Mouse (Mus musculus) liver, embryonic 14.5 days (tissue): ENCODE measurements around the gene Oxct1. TPM values are rescaled to one million over a fixed set of nuclear protein-coding genes. Genes with fewer than 3 reads are reported as not detected.

Source experiments
- ATAC-seq: fragments of 200-750 bp; cut with Nextera tagmentation; 2 replicates; pipeline ENCODE4 v1.8.0; 2017; ENCODE audit warnings: moderate number of reproducible peaks, mild to moderate bottlenecking, moderate library complexity; ENCODE audit not compliant: insufficient read depth
- DNase-seq, 3 experiments: peaks; one replicate each; pipeline ENCODE4 v3.0.0-alpha.2; 2012 to 2013; ENCODE audit warnings: low read depth in 3 of 3, low spot score in 3 of 3
- H3K27ac ChIP-seq: fragments of 300-500 bp; sonication (generic); 2 replicates; pipeline ENCODE4 v1.5.1; 2014; ENCODE audit warnings: moderate library complexity, mild to moderate bottlenecking, control low read depth, inconsistent platforms
- H3K27me3 ChIP-seq: fragments of 300-500 bp; sonication (generic); 2 replicates; pipeline ENCODE4 v1.6.1; 2014; ENCODE audit warnings: mild to moderate bottlenecking, low read length, moderate library complexity; ENCODE audit not compliant: control insufficient read depth, insufficient read depth
- H3K36me3 ChIP-seq: fragments of 300-500 bp; sonication (generic); replicated peaks from 2 replicates; pipeline ENCODE4 v1.6.1; 2014; ENCODE audit warnings: low read depth; ENCODE audit not compliant: control insufficient read depth, insufficient read depth
- H3K4me1 ChIP-seq, 2 experiments: fragments of 200-500 bp in 1 of 2; fragments of 300-500 bp in 1 of 2; sonication (generic) in 1 of 2; replicated peaks; 2 replicates each; pipeline ENCODE4 v1.6.1; 2012 to 2014; ENCODE audit warnings: antibody characterized with exemption in 1 of 2, inconsistent platforms in 1 of 2, low read length in 1 of 2; ENCODE audit not compliant: control insufficient read depth in 2 of 2, insufficient read depth in 2 of 2
- H3K4me2 ChIP-seq: fragments of 300-500 bp; sonication (generic); 2 replicates; pipeline ENCODE4 v1.6.1; 2014; ENCODE audit warnings: low read depth, mild to moderate bottlenecking, control low read depth, moderate library complexity
- H3K4me3 ChIP-seq, 2 experiments: fragments of 200-500 bp in 1 of 2; fragments of 300-500 bp in 1 of 2; sonication (generic) in 1 of 2; 2 replicates each; pipeline ENCODE4 v1.5.1; 2012 to 2014; ENCODE audit warnings: low read depth in 2 of 2, low read length in 2 of 2, mild to moderate bottlenecking in 2 of 2, control low read depth in 1 of 2, inconsistent platforms in 1 of 2, moderate library complexity in 1 of 2; ENCODE audit not compliant: insufficient read depth in 1 of 2
- H3K9ac ChIP-seq: fragments of 300-500 bp; sonication (generic); replicated peaks from 2 replicates; pipeline ENCODE4 v1.6.1; 2014; ENCODE audit warnings: mild to moderate bottlenecking, control low read depth, moderate library complexity
- H3K9me3 ChIP-seq: fragments of 300-500 bp; sonication (generic); 2 replicates; pipeline ENCODE4 v1.6.1; 2016; ENCODE audit warnings: low read length, mixed read lengths; ENCODE audit not compliant: control insufficient read depth
- CTCF ChIP-seq: IDR thresholded peaks from 2 replicates; pipeline ENCODE4 v1.5.1; 2016; ENCODE audit warnings: antibody characterized with exemption, low read depth, control low read depth
- EP300 ChIP-seq: IDR thresholded peaks from 2 replicates; pipeline ENCODE4 v1.6.1; 2016; ENCODE audit warnings: antibody characterized with exemption, low read depth
- WGBS: fragments of 180-500 bp; shearing (Covaris S2); extraction: QIAGEN DNeasy Blood & Tissue Kit; methylation state at CpG from one replicate; pipeline ENCODE4 v1.1.7; 2014; ENCODE audit not compliant: insufficient replicate concordance; 5-methylcytosine and 5-hydroxymethylcytosine counted together
- polyA plus RNA-seq, 2 experiments: library from polyadenylated mRNA; depleted of rRNA in 1 of 2; stranded (reverse) in 1 of 2; unstranded in 1 of 2; fragments of >200 nt; fragmentation: Nextera tagmentation in 1 of 2; extraction: Ambion mirVana in 1 of 2; gene quantifications; 2 replicates each; pipeline versions ENCODE4 v1.2.1 to v1.2.3; 2012 to 2014

Oxct1 gene
- polyA plus RNA-seq, 2 experiments: 9.4 to 24.4 TPM

- WGBS: 67% methylated on average over 2 of the region's 2 CpGs
- peaks cover 6% of the 10 kb centered on the region for H3K36me3 ChIP-seq
Observed at GRCm38 (mm10) chr15:3984876-3985275, 41.3 kb upstream of the Oxct1 start.

DNA sequence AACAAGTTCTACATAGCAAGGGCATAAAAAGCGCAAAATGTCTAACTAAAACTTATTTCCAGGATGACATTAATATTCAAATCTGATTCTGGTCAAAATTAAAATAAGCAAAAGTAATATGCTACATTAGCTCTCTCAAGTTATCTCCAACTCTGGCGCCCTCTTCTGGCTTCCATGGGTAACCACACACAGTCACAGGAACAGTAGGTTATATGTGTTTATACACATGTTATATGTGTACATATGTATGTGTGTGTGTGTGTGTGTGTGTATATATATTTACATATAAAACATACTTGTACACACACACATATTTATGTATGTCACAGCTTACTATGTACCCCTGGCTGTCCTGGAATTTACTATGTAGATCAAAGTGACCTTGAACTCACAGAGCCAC lies 38.2 kb upstream of the Oxct1 start:
- Histone ChIP-seq H3K27me3 (no peaks in the 10 kb centered on the region), H3K4me2 (no peak overlapping the region), H3K27ac (no peak overlapping the region), H3K4me3 (no peak overlapping the region), H3K9me3 (no peaks in the 10 kb centered on the region), H3K4me1 (no peaks in the 10 kb centered on the region), H3K36me3 (peaks cover 11% of the 10 kb centered on the region), H3K9ac (no peak overlapping the region)
- TF ChIP-seq EP300 (no peak), CTCF (peak; percentile 62; the same call in 1 of the 2 replicates)
- WGBS: 47% methylated on average over 2 of the region's 2 CpGs
- ATAC-seq (no peak), DNase-seq (peak in 2 of 3 experiments; percentile 17 to 43)

More at GRCm38 (mm10) chr15:3984876-3985275, 41.3 kb upstream of the Oxct1 start:
- DNase-seq (no peak), ATAC-seq (no peak)
- Histone ChIP-seq H3K9ac (no peak overlapping the region), H3K4me1 (peaks cover 2 to 3% of the 10 kb centered on the region in 2 experiments; a peak in 3 of 4 replicates), H3K9me3 (no peaks in the 10 kb centered on the region), H3K27me3 (no peaks in the 10 kb centered on the region), H3K4me2 (no peak overlapping the region), H3K4me3 (no peak overlapping the region), H3K27ac (no peak overlapping the region)
- TF ChIP-seq EP300 (no peak), CTCF (no peak)

GRCm38 (mm10) chr15:3994852-3995447 lies 31.2 kb upstream of the Oxct1 start:
- Histone ChIP-seq H3K27me3 (no peaks in the 10 kb centered on the region), H3K4me2 (peak overlapping the region; percentile 74), H3K4me1 (peaks cover 7 to 8% of the 10 kb centered on the region in 2 experiments; a peak in 2 of 4 replicates), H3K4me3 (peak overlapping the region; percentile 92), H3K9ac (peak overlapping the region; percentile 92), H3K9me3 (no peaks in the 10 kb centered on the region), H3K27ac (peak overlapping the region; percentile 85), H3K36me3 (peaks cover 5% of the 10 kb centered on the region; the same call in 1 of the 2 replicates)
- WGBS: 23% methylated on average over 14 of the region's 14 CpGs
- no peak for ATAC-seq
- TF ChIP-seq EP300 (no peak), CTCF (no peak)
- DNase-seq: no peak

DNA sequence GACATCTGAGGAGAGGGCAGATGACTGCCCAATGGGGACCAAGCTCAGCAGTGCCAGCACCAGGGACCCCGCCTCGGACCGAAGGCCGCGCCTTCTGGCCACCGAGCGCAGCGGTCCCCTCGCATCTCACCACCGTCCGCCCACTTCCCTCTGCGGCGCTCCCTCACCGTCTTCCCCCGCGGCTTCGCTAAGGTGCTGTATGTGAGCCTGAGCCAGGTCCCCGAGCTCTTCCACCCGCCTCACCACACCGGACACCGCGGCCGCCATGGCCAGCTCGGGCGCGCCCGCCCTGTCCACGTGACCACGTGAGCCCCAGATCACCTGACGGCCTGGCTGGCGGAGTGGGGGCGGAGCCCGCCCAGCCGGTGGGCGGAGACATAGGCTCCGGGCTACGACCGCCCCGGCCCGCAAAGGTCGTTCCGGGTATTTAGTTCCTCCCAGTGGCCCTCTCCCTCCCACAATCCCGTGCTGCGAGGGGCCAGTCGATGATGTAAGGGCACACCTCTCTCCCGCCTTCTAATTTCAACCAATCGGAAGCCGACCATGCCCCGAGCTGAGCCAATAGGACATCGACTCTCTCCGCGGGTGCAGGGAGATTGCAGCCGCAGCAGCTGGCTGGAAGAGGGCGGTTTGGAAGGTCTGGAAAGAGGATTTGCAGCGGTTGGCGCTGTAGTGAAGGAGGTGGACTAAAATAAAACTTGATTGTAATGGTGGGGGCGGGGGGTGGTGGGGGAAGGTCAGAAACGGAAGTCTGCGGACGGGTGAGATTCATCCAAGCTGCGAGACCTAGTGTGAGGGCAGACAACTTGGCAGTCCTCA lies 30.5 kb upstream of the Oxct1 start, which contains the start of gene AW549877:
Gene AW549877 (minus strand): TSS at position 297 of the 819 bp plus-strand sequence.
- peak; percentile 98 for ATAC-seq
- Histone ChIP-seq H3K4me1 (peaks cover 7 to 8% of the 10 kb centered on the region in 2 experiments; a peak in 2 of 4 replicates), H3K9ac (peak within 1 kb of the TSS; percentile 92), H3K36me3 (peaks cover 5% of the 10 kb centered on the region; the same call in 1 of the 2 replicates), H3K4me2 (peak within 1 kb of the TSS; percentile 89), H3K4me3 (peak within 1 kb of the TSS; percentile 92), H3K9me3 (no peaks in the 10 kb centered on the region), H3K27ac (peak within 1 kb of the TSS; percentile 85), H3K27me3 (no peaks in the 10 kb centered on the region)
- peak; percentile 98 for DNase-seq
- WGBS: under 1% methylated on average over 61 of the region's 61 CpGs
- TF ChIP-seq CTCF (no peak), EP300 (peak; percentile 37; the same call in 1 of the 2 replicates)
